Comparison of ENCODE assay signal across 12 mouse cellular contexts in genomic region chr11:79673072-79673471, GRCm38 (mm10).
DNase-seq lines count a peak whose midpoint lies in the region; ATAC-seq and TF ChIP-seq lines count a peak whose summit lies in the region.
"Had no signal": no experiment of that assay in that cellular context is flagged by ENCODE, and none has a peak within 500 bp of the region (broad histone marks: within the 10 kb centered on the region; RNA-seq: fewer than 3 reads in every experiment).

No protein-coding gene starts in this region.

- H3K4me1 ChIP-seq in midbrain, embryonic 10.5 days: peaks cover 64% of the 10 kb centered on the region
- peaks cover 8% of the 10 kb centered on the region; the same call in 1 of the 2 replicates for H3K4me1 ChIP-seq in midbrain, postnatal 0 days (ENCODE audit: insufficient read depth, low read length)

- no peak overlapping the region for H3K4me3 ChIP-seq in midbrain, embryonic 10.5 days
- H3K4me3 ChIP-seq in midbrain, postnatal 0 days (ENCODE audit: low read depth, low read length): no peak overlapping the region
- H3K4me3 ChIP-seq: myocyte had no signal

- DNase-seq in adrenal gland, postnatal 14 days: peak; percentile 58
- DNase-seq in adrenal gland, postnatal 4 days (ENCODE audit: low spot score in 2 of 2): no peak
- DNase-seq in midbrain, embryonic 10.5 days (ENCODE audit: low spot score): no peak
- DNase-seq in midbrain, postnatal 0 days (ENCODE audit: low spot score): no peak
- DNase-seq in lung, adult 18-20 months: peak; percentile 69 to 82
- peak; percentile 39 for DNase-seq in thymus, postnatal 25 days
- no peak for DNase-seq in c-Kit-positive CD71-positive TER-119-positive erythroid progenitor cells, embryonic 14.5 days (ENCODE audit: low spot score)
- DNase-seq in right cerebral cortex, postnatal 25 days: no peak
- DNase-seq: heart, postnatal 10 days; lung, embryonic 14.5 days had no signal

- TF ChIP-seq CTCF in midbrain, postnatal 0 days (IDR thresholded peaks at IDR 0.05): no peak

- no peak overlapping the region for H3K4me2 ChIP-seq in midbrain, postnatal 0 days (ENCODE audit: low read depth, low read length, poor library complexity, severe bottlenecking)
- H3K4me2 ChIP-seq: lung, embryonic 14.5 days had no signal

- no peaks in the 10 kb centered on the region for H3K27me3 ChIP-seq in midbrain, embryonic 10.5 days (ENCODE audit: low read depth, poor library complexity, severe bottlenecking)
- H3K27me3 ChIP-seq in midbrain, postnatal 0 days (ENCODE audit: insufficient read depth, low read length): no peaks in the 10 kb centered on the region
- H3K27me3 ChIP-seq: Patski had no signal

- ATAC-seq in midbrain, postnatal 0 days (ENCODE audit: low FRiP score): no peak
- ATAC-seq: Patski had no signal

- H3K27ac ChIP-seq in midbrain, embryonic 10.5 days (replicated peaks): peak overlapping the region; percentile 47
- no peak overlapping the region for H3K27ac ChIP-seq in midbrain, postnatal 0 days (ENCODE audit: low read depth, low read length)

- no peaks in the 10 kb centered on the region for H3K9me3 ChIP-seq in midbrain, embryonic 10.5 days (replicated peaks)
- H3K9me3 ChIP-seq in midbrain, postnatal 0 days (ENCODE audit: low read length): no peaks in the 10 kb centered on the region

- no peak overlapping the region for H3K9ac ChIP-seq in midbrain, postnatal 0 days (replicated peaks; ENCODE audit: low read length, poor library complexity, severe bottlenecking)
- H3K9ac ChIP-seq: lung, embryonic 14.5 days had no signal

- peaks cover 13% of the 10 kb centered on the region for H3K36me3 ChIP-seq in midbrain, embryonic 10.5 days
- H3K36me3 ChIP-seq in midbrain, postnatal 0 days (ENCODE audit: insufficient read depth, low read length): peaks cover 3% of the 10 kb centered on the region; the same call in 1 of the 2 replicates

- 77% methylated on average over 5 of the region's 5 CpGs for WGBS in midbrain, embryonic 10.5 days
- WGBS in midbrain, postnatal 0 days: 77% methylated on average over 5 of the region's 5 CpGs

Comparison
In these comparisons a context has a peak if more than half of its experiments do, and no peak if none do; other contexts are left out.
1. DNase-seq: peak in adrenal gland, postnatal 14 days (single experiment), lung, adult 18-20 months (2 of 2) and thymus, postnatal 25 days (single experiment); none in adrenal gland, postnatal 4 days (0 of 2), midbrain, embryonic 10.5 days (single experiment), midbrain, postnatal 0 days (single experiment), c-Kit-positive CD71-positive TER-119-positive erythroid progenitor cells, embryonic 14.5 days (single experiment) and right cerebral cortex, postnatal 25 days (single experiment).